Mouse (Mus musculus): ENCODE data around the gene Fam155a.

- TF ChIP-seq CTCF (IDR thresholded peaks at IDR 0.05; ENCODE audit: low read depth), result no peak
- no peak for TF ChIP-seq EP300 (optimal IDR thresholded peaks at IDR 0.05)
Measured at GRCm38 (mm10) chr8:9494225-9494598, 276.7 kb downstream of the Fam155a start.

Data from stomach, postnatal 0 days (tissue).